Mouse (Mus musculus): ENCODE data around the gene Samd8. TPM values are rescaled to one million over a fixed set of nuclear protein-coding genes. Genes with fewer than 3 reads are reported as not detected.

Gene Samd8
- polyA plus RNA-seq, 1 experiment from 2014 or later = 16.9 TPM

- Histone ChIP-seq H3K9ac (no peak overlapping the region), H3K36me3 (no peaks in the 10 kb centered on the region), H3K27ac (replicated peaks) (no peak overlapping the region), H3K4me1 (replicated peaks) (peaks cover 15% of the 10 kb centered on the region), H3K4me3 (no peak overlapping the region), H3K4me2 (no peak overlapping the region), H3K27me3 (no peaks in the 10 kb centered on the region; the same call in 1 of the 2 replicates), H3K9me3 (no peaks in the 10 kb centered on the region)
- WGBS = 76% methylated on average over 14 of the region's 14 CpGs
- no peak for ATAC-seq (ENCODE audit: low read depth)
These were observed 2.7 kb upstream of the Samd8 start for GRCm38 (mm10) chr14:21747436-21748141.

DNA sequence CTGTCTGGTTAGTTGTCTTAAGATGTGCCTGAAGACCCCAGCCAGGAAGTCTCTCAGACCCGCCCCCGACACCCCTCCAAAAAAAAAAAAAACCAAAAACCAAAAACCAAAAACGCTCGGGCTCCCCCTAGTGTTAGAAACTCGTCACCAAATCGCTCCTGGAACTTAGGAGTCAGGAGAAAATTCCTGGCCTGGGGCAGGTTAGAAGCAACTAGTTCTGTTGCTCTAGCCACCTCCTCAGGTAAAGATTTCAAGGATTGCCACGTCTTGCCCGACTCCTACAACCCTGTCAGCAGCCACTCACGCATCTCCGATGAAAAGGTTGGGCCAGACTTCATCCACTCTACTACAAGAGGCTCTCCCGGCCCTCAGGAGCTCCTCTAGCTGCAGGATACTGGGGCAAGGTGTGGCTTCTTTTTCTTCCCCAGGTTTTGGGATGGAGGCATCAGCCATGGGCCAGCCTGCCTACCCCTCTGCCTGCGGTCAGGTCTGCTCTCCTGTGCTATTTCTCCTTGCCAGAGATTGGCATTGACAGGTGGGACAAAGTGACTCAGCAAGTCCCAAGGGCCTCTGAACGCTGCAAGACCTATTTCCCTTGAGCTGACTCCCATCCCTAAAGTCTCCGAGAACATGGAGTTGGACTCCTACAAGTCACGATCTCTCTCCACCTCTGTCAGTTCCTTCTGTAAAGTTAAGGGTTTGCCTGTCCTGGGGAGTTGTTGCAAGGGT, 2.0 kb upstream of the Samd8 start:
- ATAC-seq (ENCODE audit: low read depth) = no peak
- H3K9me3 ChIP-seq = no peaks in the 10 kb centered on the region
- no peak overlapping the region for H3K27ac ChIP-seq (replicated peaks)
- no peaks in the 10 kb centered on the region for H3K36me3 ChIP-seq
- no peak overlapping the region for H3K9ac ChIP-seq
- no peak overlapping the region for H3K4me2 ChIP-seq
- WGBS = 44% methylated on average over 15 of the region's 15 CpGs
- no peaks in the 10 kb centered on the region for H3K27me3 ChIP-seq
- no peak overlapping the region for H3K4me3 ChIP-seq
- peaks cover 19% of the 10 kb centered on the region for H3K4me1 ChIP-seq (replicated peaks)

GRCm38 (mm10) chr14:21750881-21751542, 681 bp downstream of the Samd8 start, which contains the start of gene Dusp13:
Gene Dusp13, minus strand, starts transcription at chr14:21751181.
- H3K27me3 ChIP-seq = no peaks in the 10 kb centered on the region
- H3K4me2 ChIP-seq = peak within 1 kb of the TSS; percentile 64
- peak within 1 kb of the TSS; percentile 78 for H3K4me3 ChIP-seq
- H3K36me3 ChIP-seq = no peaks in the 10 kb centered on the region
- H3K27ac ChIP-seq (replicated peaks) = peak within 1 kb of the TSS; percentile 87
- H3K4me1 ChIP-seq (replicated peaks) = peaks cover 22% of the 10 kb centered on the region
- peak within 1 kb of the TSS; percentile 92 for H3K9ac ChIP-seq
- no peaks in the 10 kb centered on the region for H3K9me3 ChIP-seq
- under 1% methylated on average over 26 of the region's 26 CpGs for WGBS
- ATAC-seq (ENCODE audit: low read depth) = peak; percentile 79

- Histone ChIP-seq H3K4me2 (peak overlapping the region; percentile 64; the same call in 1 of the 2 replicates), H3K36me3 (no peaks in the 10 kb centered on the region), H3K9me3 (no peaks in the 10 kb centered on the region), H3K27ac (replicated peaks) (no peak overlapping the region), H3K9ac (peak overlapping the region; percentile 92; the same call in 1 of the 2 replicates), H3K4me3 (no peak overlapping the region), H3K27me3 (no peaks in the 10 kb centered on the region), H3K4me1 (replicated peaks) (peaks cover 22% of the 10 kb centered on the region)
- 94% methylated on average over 3 of the region's 3 CpGs for WGBS
- no peak for ATAC-seq (ENCODE audit: low read depth)
These were observed 2.1 kb downstream of the Samd8 start for GRCm38 (mm10) chr14:21752411-21752810.

DNA sequence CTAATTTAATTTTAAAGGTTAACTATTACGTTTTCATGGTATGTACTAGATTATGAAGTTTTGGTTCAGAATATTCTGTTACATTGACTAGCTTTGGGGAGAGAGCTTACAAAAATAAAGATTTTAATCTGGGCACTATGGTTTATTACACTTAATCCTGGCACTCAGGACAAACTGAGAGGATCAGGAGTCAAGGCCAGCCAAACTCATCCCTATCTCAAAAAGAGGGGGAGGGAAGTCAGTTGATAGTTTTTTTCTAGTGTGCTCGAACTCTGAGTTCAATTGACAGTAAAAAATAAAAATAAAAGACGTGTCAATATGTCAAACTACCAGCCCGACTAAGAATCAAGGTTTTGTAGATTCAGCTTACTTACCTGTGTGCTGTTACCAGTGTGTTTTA, 3.0 kb downstream of the Samd8 start:
- H3K4me3 ChIP-seq = no peak overlapping the region
- H3K36me3 ChIP-seq = no peaks in the 10 kb centered on the region
- no peak overlapping the region for H3K4me2 ChIP-seq
- peaks cover 22% of the 10 kb centered on the region for H3K4me1 ChIP-seq (replicated peaks)
- 85% methylated on average over 4 of the region's 4 CpGs for WGBS
- H3K9ac ChIP-seq = no peak overlapping the region
- no peak for ATAC-seq (ENCODE audit: low read depth)
- no peaks in the 10 kb centered on the region for H3K9me3 ChIP-seq
- no peak overlapping the region for H3K27ac ChIP-seq (replicated peaks)
- no peaks in the 10 kb centered on the region for H3K27me3 ChIP-seq

DNA sequence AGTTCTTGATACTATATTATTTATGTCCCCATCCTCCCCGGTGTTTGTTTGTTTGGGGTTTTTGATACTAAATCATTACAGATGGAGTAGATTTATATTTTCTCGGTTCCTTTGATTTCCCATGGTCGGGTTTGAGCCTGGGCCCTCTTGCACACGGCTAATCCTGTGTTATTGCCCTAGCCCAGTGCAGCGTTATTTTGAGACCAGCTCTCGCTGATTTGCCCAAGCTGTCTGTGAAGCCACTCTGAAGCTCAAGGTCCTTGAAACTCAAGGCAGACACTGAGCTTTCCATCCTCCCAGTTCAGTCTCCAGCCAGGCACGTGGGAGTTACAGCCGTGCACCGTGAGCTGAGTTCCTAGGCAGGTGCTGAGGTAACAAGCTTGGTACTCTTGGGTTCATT, 11.2 kb downstream of the Samd8 start:
- Histone ChIP-seq H3K4me2 (no peak overlapping the region), H3K36me3 (no peaks in the 10 kb centered on the region), H3K27ac (replicated peaks) (no peak overlapping the region), H3K9me3 (no peaks in the 10 kb centered on the region), H3K27me3 (no peaks in the 10 kb centered on the region), H3K9ac (no peak overlapping the region), H3K4me3 (no peak overlapping the region), H3K4me1 (replicated peaks) (0 out of 2 replicates have a peak, but pooled peaks cover 10% of the 10 kb centered on the region)
- no peak for ATAC-seq (ENCODE audit: low read depth)
- 90% methylated on average over 9 of the region's 9 CpGs for WGBS

GRCm38 (mm10) chr14:21763736-21764135, 13.4 kb downstream of the Samd8 start:
- Histone ChIP-seq H3K36me3 (no peaks in the 10 kb centered on the region), H3K4me2 (no peak overlapping the region), H3K4me3 (no peak overlapping the region), H3K27me3 (no peaks in the 10 kb centered on the region), H3K9me3 (no peaks in the 10 kb centered on the region), H3K27ac (replicated peaks) (no peak overlapping the region), H3K4me1 (replicated peaks) (peaks cover 22% of the 10 kb centered on the region), H3K9ac (no peak overlapping the region)
- ATAC-seq (ENCODE audit: low read depth) = no peak
- 93% methylated on average over 3 of the region's 3 CpGs for WGBS

DNA sequence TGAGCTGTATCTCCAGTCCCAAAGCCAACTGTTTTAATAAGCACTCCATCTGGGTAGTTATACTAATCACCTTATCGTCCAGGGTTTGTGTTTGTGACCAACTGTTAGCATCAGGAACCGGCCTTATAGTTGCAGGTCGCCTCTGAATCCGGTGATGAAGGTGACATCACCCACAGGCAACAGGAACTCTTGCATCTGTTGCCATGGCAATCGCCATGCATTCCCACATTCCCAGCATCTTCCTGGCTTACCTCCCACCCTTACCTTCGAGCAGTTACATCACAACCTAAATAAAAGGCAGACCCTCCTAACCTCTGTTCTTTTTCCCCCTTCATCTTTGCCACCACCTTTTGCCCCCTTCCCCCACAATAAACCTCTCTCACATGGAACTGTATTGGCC, 14.3 kb downstream of the Samd8 start:
- Histone ChIP-seq H3K9ac (no peak overlapping the region), H3K27ac (replicated peaks) (no peak overlapping the region), H3K4me1 (replicated peaks) (peaks cover 28% of the 10 kb centered on the region), H3K27me3 (no peaks in the 10 kb centered on the region), H3K9me3 (no peaks in the 10 kb centered on the region), H3K36me3 (no peaks in the 10 kb centered on the region), H3K4me3 (no peak overlapping the region), H3K4me2 (no peak overlapping the region)
- no peak for ATAC-seq (ENCODE audit: low read depth)
- WGBS = 84% methylated on average over 6 of the region's 6 CpGs

DNA sequence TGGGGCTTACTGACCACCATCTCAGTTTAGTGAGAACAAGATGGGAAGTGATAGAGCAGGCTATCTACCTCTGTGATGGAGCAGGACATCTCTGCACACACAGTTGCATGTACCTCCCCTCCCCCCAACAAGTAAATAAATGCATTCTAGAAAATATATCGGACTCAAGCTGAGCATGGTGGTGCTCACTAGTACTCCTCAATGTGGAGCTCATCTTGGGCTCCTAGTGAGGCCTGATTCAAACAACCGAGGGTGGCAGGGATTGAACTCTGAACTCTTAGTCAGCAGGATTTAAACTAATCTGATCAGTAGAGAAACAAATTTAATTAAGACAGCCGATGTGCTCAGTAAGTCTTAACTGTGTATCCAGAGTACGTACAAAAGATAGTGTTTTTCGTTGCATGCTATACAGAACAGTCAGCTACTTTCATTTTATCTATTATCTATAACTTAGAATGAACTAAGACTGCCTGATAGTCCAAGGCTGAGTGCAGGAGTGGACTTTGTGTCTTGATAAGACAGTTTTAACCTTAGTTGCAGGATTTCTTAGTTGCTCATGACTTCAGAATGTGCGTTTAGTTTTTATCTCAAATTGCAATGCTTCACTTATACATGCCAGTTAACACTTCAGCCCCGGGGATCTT, 15.5 kb downstream of the Samd8 start:
- H3K4me3 ChIP-seq = no peak overlapping the region
- H3K9me3 ChIP-seq = no peaks in the 10 kb centered on the region
- no peak for ATAC-seq (ENCODE audit: low read depth)
- H3K36me3 ChIP-seq = no peaks in the 10 kb centered on the region
- no peak overlapping the region for H3K4me2 ChIP-seq
- H3K4me1 ChIP-seq (replicated peaks) = peaks cover 28% of the 10 kb centered on the region
- H3K27ac ChIP-seq (replicated peaks) = no peak overlapping the region
- 86% methylated on average over 7 of the region's 7 CpGs for WGBS
- H3K9ac ChIP-seq = no peak overlapping the region
- no peaks in the 10 kb centered on the region for H3K27me3 ChIP-seq

DNA sequence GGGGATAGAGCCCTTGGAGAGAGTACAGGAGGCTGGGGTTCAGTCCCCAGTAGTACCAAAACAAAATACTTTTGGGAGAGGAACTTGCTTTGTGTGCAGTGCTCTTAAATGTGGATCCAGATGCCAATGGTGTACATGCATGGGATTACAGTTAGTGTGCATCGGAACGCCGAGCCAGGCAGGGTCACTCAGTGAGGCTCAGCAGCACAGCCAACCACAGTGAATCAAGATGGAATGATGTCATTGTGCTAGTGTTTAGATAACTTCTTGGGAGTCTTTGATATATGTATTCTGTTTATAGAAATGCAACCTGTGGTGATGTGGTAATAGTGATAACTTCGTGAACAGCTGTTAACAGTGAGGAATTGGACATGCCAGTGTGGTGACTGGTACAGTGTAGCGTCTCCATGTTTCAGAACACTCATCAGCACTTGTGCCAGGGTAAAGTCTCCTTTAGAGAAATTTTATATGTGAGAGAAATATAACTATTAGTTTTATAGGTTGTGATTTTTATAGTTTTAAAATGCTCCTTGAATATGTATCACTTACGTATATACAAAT, 16.1 kb downstream of the Samd8 start:
- Histone ChIP-seq H3K4me2 (no peak overlapping the region), H3K9ac (no peak overlapping the region), H3K9me3 (no peaks in the 10 kb centered on the region), H3K4me1 (replicated peaks) (peaks cover 28% of the 10 kb centered on the region), H3K4me3 (no peak overlapping the region), H3K36me3 (no peaks in the 10 kb centered on the region), H3K27me3 (no peaks in the 10 kb centered on the region), H3K27ac (replicated peaks) (no peak overlapping the region)
- no peak for ATAC-seq (ENCODE audit: low read depth)
- WGBS = 84% methylated on average over 6 of the region's 6 CpGs

GRCm38 (mm10) chr14:21772506-21773281, 22.4 kb downstream of the Samd8 start:
- H3K4me1 ChIP-seq (replicated peaks) = peaks cover 15% of the 10 kb centered on the region
- no peak overlapping the region for H3K27ac ChIP-seq (replicated peaks)
- H3K36me3 ChIP-seq = peaks cover 17% of the 10 kb centered on the region
- H3K9ac ChIP-seq = no peak overlapping the region
- H3K27me3 ChIP-seq = no peaks in the 10 kb centered on the region
- no peak overlapping the region for H3K4me3 ChIP-seq
- no peak overlapping the region for H3K4me2 ChIP-seq
- WGBS = 71% methylated on average over 11 of the region's 11 CpGs
- H3K9me3 ChIP-seq = no peaks in the 10 kb centered on the region
- ATAC-seq (ENCODE audit: low read depth) = no peak
